Mouse (Mus musculus) CH12.LX (cell line): ENCODE data around the gene Slc4a3. TPM values are rescaled to one million over a fixed set of nuclear protein-coding genes. Genes with fewer than 3 reads are reported as not detected.

Experiments used
- DNase-seq: peaks from one replicate; pipeline ENCODE4 v3.0.0-alpha.2; 2013; ENCODE audit errors: extremely low read depth
- H3K27ac ChIP-seq: 2 replicates; pipeline ENCODE4 v1.5.1; 2012; ENCODE audit warnings: low read depth, mild to moderate bottlenecking, control low read depth, moderate library complexity; ENCODE audit not compliant: insufficient read depth
- H3K27me3 ChIP-seq: replicated peaks from 2 replicates; pipeline ENCODE3; 2012; ENCODE audit warnings: inconsistent platforms
- H3K36me3 ChIP-seq, 2 experiments: replicated peaks in 1 of 2; 2 replicates each; pipeline versions ENCODE3 to v1.6.1; 2012; ENCODE audit warnings: inconsistent platforms in 1 of 2, low read length in 1 of 2, mild to moderate bottlenecking in 1 of 2, mixed read lengths in 1 of 2, moderate library complexity in 1 of 2; ENCODE audit not compliant: control insufficient read depth in 1 of 2, insufficient read depth in 1 of 2
- H3K4me1 ChIP-seq, 2 experiments: 2 replicates each; pipeline ENCODE4 v1.6.1; 2012; ENCODE audit warnings: inconsistent platforms in 1 of 2, moderate library complexity in 1 of 2; ENCODE audit not compliant: insufficient read depth in 2 of 2, control insufficient read depth in 1 of 2
- H3K4me2 ChIP-seq: 2 replicates; pipeline ENCODE4 v1.6.1; 2012; ENCODE audit warnings: low read depth, mild to moderate bottlenecking, control low read depth; ENCODE audit not compliant: poor library complexity, insufficient read depth, severe bottlenecking
- H3K4me3 ChIP-seq, 3 experiments: fragments of 150-350 bp in 1 of 3; sonication (generic) in 1 of 3; replicated peaks in 1 of 3; 2 replicates each; pipeline versions ENCODE3 to v1.5.1; 2011 to 2012; ENCODE audit warnings: low read depth in 2 of 3, low read length in 2 of 3, mild to moderate bottlenecking in 2 of 3, moderate library complexity in 2 of 3, control low read depth in 1 of 3, improper control_type of control experiment in 1 of 3, inconsistent platforms in 1 of 3, mixed read lengths in 1 of 3; ENCODE audit not compliant: poor library complexity in 1 of 3
- H3K79me2 ChIP-seq: replicated peaks from 2 replicates; pipeline ENCODE4 v1.6.1; 2012; ENCODE audit warnings: mild to moderate bottlenecking, moderate library complexity; ENCODE audit not compliant: control insufficient read depth, poor library complexity, insufficient read depth, severe bottlenecking; ENCODE audit errors: extremely low read depth
- H3K9ac ChIP-seq: 2 replicates; pipeline ENCODE4 v1.6.1; 2012; ENCODE audit warnings: low read depth, mild to moderate bottlenecking, control low read depth, moderate library complexity; ENCODE audit not compliant: insufficient read depth
- H3K9me3 ChIP-seq: replicated peaks from 2 replicates; pipeline ENCODE3; 2012; ENCODE audit warnings: low read length, inconsistent platforms, mixed read lengths
- BHLHE40 ChIP-seq: IDR thresholded peaks from 2 replicates; pipeline ENCODE4 v1.6.1; 2011; ENCODE audit warnings: mild to moderate bottlenecking, low read depth, low read length, improper control_type of control experiment
- CHD1 ChIP-seq: IDR thresholded peaks from 2 replicates; pipeline ENCODE4 v1.6.1; 2012; ENCODE audit warnings: low read depth, low read length, improper control_type of control experiment, inconsistent platforms
- CHD2 ChIP-seq: IDR thresholded peaks from 2 replicates; pipeline ENCODE4 v1.6.1; 2011; ENCODE audit warnings: low read length, improper control_type of control experiment
- CTCF ChIP-seq, 2 experiments: IDR thresholded peaks in 1 of 2; conservative IDR thresholded peaks in 1 of 2; 2 replicates each; pipeline ENCODE4 v1.5.1; 2011 to 2012; ENCODE audit warnings: low read depth in 2 of 2, low read length in 2 of 2, improper control_type of control experiment in 1 of 2, inconsistent platforms in 1 of 2, mild to moderate bottlenecking in 1 of 2, moderate library complexity in 1 of 2
- ELF1 ChIP-seq: IDR thresholded peaks from 2 replicates; pipeline ENCODE4 v1.6.1; 2014; ENCODE audit warnings: low read depth, mild to moderate bottlenecking, inconsistent platforms, low read length, improper control_type of control experiment
- GABPA ChIP-seq: IDR thresholded peaks from 2 replicates; pipeline ENCODE4 v1.6.1; 2012; ENCODE audit warnings: low read depth, low read length, improper control_type of control experiment, inconsistent platforms; ENCODE audit not compliant: insufficient replicate concordance
- JUN ChIP-seq: IDR thresholded peaks from 2 replicates; pipeline ENCODE4 v1.6.1; 2011; ENCODE audit warnings: low read depth, mild to moderate bottlenecking, low read length, improper control_type of control experiment, moderate library complexity; ENCODE audit not compliant: insufficient read depth
- JUND ChIP-seq: conservative IDR thresholded peaks from 2 replicates; pipeline ENCODE4 v1.6.1; 2011; ENCODE audit warnings: low read depth, low read length, improper control_type of control experiment
- KAT2A ChIP-seq: IDR thresholded peaks from 2 replicates; pipeline ENCODE4 v1.6.1; 2012; ENCODE audit warnings: low read length, improper control_type of control experiment, inconsistent platforms; ENCODE audit not compliant: insufficient replicate concordance
- MAFK ChIP-seq: IDR thresholded peaks from 2 replicates; pipeline ENCODE4 v1.6.1; 2011; ENCODE audit warnings: low read length, improper control_type of control experiment; ENCODE audit not compliant: insufficient replicate concordance
- MAX ChIP-seq: IDR thresholded peaks from 2 replicates; pipeline ENCODE4 v1.6.1; 2011; ENCODE audit warnings: low read length, improper control_type of control experiment
- MAZ ChIP-seq: IDR thresholded peaks from 2 replicates; pipeline ENCODE4 v1.6.1; 2012; ENCODE audit warnings: low read depth, mild to moderate bottlenecking, inconsistent platforms, low read length, improper control_type of control experiment, moderate library complexity
- MEF2A ChIP-seq: IDR thresholded peaks from 2 replicates; pipeline ENCODE4 v1.6.1; 2014; ENCODE audit warnings: low read depth, mild to moderate bottlenecking, inconsistent platforms, low read length, improper control_type of control experiment, borderline replicate concordance
- MYC ChIP-seq: IDR thresholded peaks from 2 replicates; pipeline ENCODE4 v1.6.1; 2011; ENCODE audit warnings: low read depth, mild to moderate bottlenecking, improper control_type of control experiment, low read length
- NELFE ChIP-seq: IDR thresholded peaks from 2 replicates; pipeline ENCODE4 v1.6.1; 2011; ENCODE audit warnings: low read depth, low read length, improper control_type of control experiment
- PAX5 ChIP-seq: IDR thresholded peaks from 2 replicates; pipeline ENCODE4 v1.6.1; 2012; ENCODE audit warnings: low read length, inconsistent platforms, mixed read lengths
- POLR2A ChIP-seq: IDR thresholded peaks from 2 replicates; pipeline ENCODE4 v1.6.1; 2011; ENCODE audit warnings: low read depth, mild to moderate bottlenecking, improper control_type of control experiment, low read length
- RCOR1 ChIP-seq: conservative IDR thresholded peaks from 2 replicates; pipeline ENCODE4 v1.6.1; 2012; ENCODE audit warnings: low read depth, mild to moderate bottlenecking, inconsistent platforms, low read length, improper control_type of control experiment
- SMC3 ChIP-seq: IDR thresholded peaks from 2 replicates; pipeline ENCODE4 v1.6.1; 2011; ENCODE audit warnings: low read depth, low read length, improper control_type of control experiment
- TBP ChIP-seq: conservative IDR thresholded peaks from 2 replicates; pipeline ENCODE4 v1.6.1; 2011; ENCODE audit warnings: low read depth, low read length, improper control_type of control experiment
- USF1 ChIP-seq: IDR thresholded peaks from 2 replicates; pipeline ENCODE4 v1.6.1; 2014; ENCODE audit warnings: low read depth, mild to moderate bottlenecking, inconsistent platforms, low read length, improper control_type of control experiment
- ZC3H11A ChIP-seq: IDR thresholded peaks from 2 replicates; pipeline ENCODE4 v1.6.1; 2012; ENCODE audit warnings: low read depth, mild to moderate bottlenecking, inconsistent platforms, low read length, improper control_type of control experiment
- ZKSCAN1 ChIP-seq: IDR thresholded peaks from 2 replicates; pipeline ENCODE4 v1.6.1; 2012; ENCODE audit warnings: low read depth, inconsistent platforms, low read length, improper control_type of control experiment, borderline replicate concordance
- dilution Hi-C: fragments of 300-500 bp; cut with MboI; formaldehyde crosslinking; loops from 2 replicates; pipeline ENCODE4 v1.14.3; 2020; ENCODE audit warnings: low sequenced_read_pairs; ENCODE audit not compliant: extremely low pct_unique_long_range_greater_than_20kb, extremely low pct_ligation_motif_present
- in situ Hi-C: fragments of 300-500 bp; cut with MboI; formaldehyde crosslinking; loops from 3 replicates; pipeline ENCODE4 v1.14.3; 2019; ENCODE audit warnings: low sequenced_read_pairs, low pct_ligation_motif_present, low pct_unique_long_range_greater_than_20kb, mixed read lengths
- polyA plus RNA-seq: library from polyadenylated mRNA; unstranded; fragments of >175 nt; gene quantifications from 2 replicates; pipeline ENCODE4 v1.2.1, GENCODE M21; 2012; ENCODE audit warnings: low read depth; ENCODE audit not compliant: insufficient read length
- total RNA-seq, 2 experiments: library from RNA; depleted of rRNA; stranded (reverse); fragments of 300-350 nt in 1 of 2; fragments of >200 nt in 1 of 2; gene quantifications; 2 replicates each; pipeline ENCODE4 v1.2.3; 2012 to 2014

The Slc4a3 gene
- total and polyA plus RNA-seq, 3 experiments: 0.03 to 0.21 TPM; not detected in 1

DNA sequence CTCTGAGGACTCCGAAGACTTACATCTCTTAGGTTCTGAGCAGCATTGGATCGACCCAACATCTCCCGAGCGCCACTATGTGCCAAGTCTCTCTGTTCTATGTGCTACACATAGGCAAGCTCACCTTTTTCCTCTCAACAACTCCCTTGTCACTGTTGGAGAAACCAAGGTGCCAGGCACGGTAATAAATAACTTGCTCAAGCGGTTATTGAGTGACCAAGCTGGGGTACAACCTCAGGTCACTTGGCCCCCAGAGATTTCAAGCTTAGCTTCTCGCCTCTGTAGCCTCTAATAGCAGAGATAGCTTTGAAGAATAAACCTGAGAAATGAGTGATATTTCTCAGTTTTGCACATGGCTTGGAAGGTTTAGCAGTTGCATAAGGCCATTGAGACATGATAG is 4.6 kb upstream of the Slc4a3 start:
- H3K4me3 ChIP-seq: no peak overlapping the region
- in situ Hi-C loops: no loop called here
- H3K27ac ChIP-seq: no peak overlapping the region
- H3K36me3 ChIP-seq: peaks cover 0 to 12% of the 10 kb centered on the region in 2 experiments
- H3K9me3 ChIP-seq: peaks cover 6% of the 10 kb centered on the region
- no peak overlapping the region for H3K9ac ChIP-seq
- H3K27me3 ChIP-seq: peaks cover 16% of the 10 kb centered on the region
- no peaks in the 10 kb centered on the region for H3K4me1 ChIP-seq
- H3K79me2 ChIP-seq: no peaks in the 10 kb centered on the region
- DNase-seq: no peak
- TF ChIP-seq MAX (no peak), MYC (no peak), GABPA (no peak), CTCF (conservative IDR thresholded peaks at IDR 0.05 in 1 of 2, IDR thresholded peaks at IDR 0.05 in 1 of 2; ENCODE audit: low read depth in 2 of 2, low read length in 2 of 2) (no peak), RCOR1 (no peak), JUND (no peak), SMC3 (no peak), MAZ (no peak)
- TF ChIP-seq, all 38 proteins: peak for 0
- H3K4me2 ChIP-seq: no peak overlapping the region
- dilution Hi-C loops: no loop called here

DNA sequence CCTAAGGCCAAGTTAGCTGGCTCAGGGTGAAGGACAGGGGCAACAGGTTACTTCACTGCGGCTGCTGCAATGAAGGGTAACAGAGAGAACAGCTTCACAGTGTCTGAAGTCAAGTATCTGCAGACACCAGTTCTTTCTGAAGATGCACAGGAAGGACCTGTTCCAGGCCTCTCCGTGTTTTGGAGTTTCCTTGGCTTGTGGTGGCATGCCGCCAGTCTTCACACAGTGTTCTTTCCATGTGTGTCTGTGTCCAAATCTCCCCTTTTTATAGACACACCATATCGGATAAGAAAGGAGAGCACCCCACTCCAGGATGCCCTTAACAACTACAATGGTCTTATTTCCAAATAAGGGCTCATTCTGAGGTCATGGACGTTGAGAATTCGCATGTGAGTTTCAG is 1.7 kb upstream of the Slc4a3 start:
- DNase-seq: no peak
- Histone ChIP-seq H3K27ac (no peak overlapping the region), H3K36me3 (no peaks in the 10 kb centered on the region), H3K27me3 (peaks cover 43% of the 10 kb centered on the region), H3K4me1 (peaks cover 0 to 8% of the 10 kb centered on the region in 2 experiments; a peak in 2 of 4 replicates), H3K79me2 (no peaks in the 10 kb centered on the region), H3K9ac (no peak overlapping the region)
- dilution Hi-C loops (no loop called here), in situ Hi-C loops (no loop called here)
- TF ChIP-seq CHD2 (no peak), MAFK (no peak), KAT2A (no peak), ZKSCAN1 (no peak)
- TF ChIP-seq, all 38 proteins: peak for 0
- peaks cover 6% of the 10 kb centered on the region for H3K9me3 ChIP-seq
- no peak overlapping the region for H3K4me2 ChIP-seq
- H3K4me3 ChIP-seq: no peak overlapping the region

DNA sequence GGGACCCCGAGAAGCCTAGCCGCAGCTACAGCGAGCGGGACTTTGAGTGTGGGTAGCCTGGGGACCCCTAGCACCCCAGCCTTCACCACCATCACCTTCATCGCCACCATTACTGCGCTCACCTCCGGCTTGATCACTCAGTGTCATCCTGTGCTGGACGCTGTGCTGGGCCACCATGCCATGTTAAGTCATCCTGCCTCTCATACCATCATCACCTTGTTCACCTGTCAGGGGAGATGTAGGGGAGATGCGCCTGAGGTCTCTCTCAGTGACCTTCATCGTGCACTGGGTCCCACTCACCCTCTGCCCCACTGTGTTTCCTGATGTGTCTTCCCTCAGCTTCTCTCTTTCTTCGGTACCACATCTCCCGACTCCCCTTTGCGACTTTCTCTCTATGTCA is 1.3 kb downstream of the Slc4a3 start:
- Histone ChIP-seq H3K9me3 (peaks cover 6% of the 10 kb centered on the region), H3K36me3 (no peaks in the 10 kb centered on the region), H3K27me3 (peaks cover 71% of the 10 kb centered on the region), H3K4me2 (no peak overlapping the region), H3K27ac (no peak overlapping the region), H3K79me2 (no peaks in the 10 kb centered on the region), H3K9ac (no peak overlapping the region), H3K4me1 (peaks cover 0 to 13% of the 10 kb centered on the region in 2 experiments; a peak in 2 of 4 replicates), H3K4me3 (no peak overlapping the region)
- no peak for DNase-seq
- dilution Hi-C loops: no loop called here
- TF ChIP-seq NELFE (no peak), MEF2A (no peak), CHD1 (no peak), POLR2A (no peak), PAX5 (no peak), MAX (no peak), TBP (no peak), KAT2A (no peak), USF1 (no peak), ZC3H11A (no peak), JUN (no peak), ELF1 (no peak), BHLHE40 (no peak), MYC (no peak)
- in situ Hi-C loops: no loop called here
